Comparison of ENCODE assay signal across 9 mouse cellular contexts in the genomic region with DNA sequence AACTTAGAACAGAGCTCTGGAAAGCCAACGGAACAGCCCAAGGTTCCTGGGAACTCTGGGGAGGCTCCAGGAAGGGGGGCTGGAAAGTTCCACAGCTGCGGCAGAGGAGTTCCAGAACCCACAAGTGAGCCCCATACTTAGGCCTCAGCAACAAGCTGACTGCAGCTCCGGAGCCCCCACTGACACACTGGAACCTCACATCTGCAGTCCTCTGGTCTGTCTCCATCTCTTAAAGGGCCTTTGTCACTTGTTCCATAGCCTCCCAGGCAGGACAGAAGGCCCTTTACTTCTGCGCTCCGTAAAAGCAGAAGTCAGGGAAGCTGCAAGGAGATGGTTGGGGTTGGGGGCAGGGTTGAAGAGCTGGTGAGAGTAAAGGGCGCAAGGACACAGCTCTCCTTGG. TPM values are rescaled to one million over a fixed set of nuclear protein-coding genes. Genes with fewer than 3 reads are reported as not detected.
DNase-seq lines count a peak whose midpoint lies in the region; ATAC-seq lines count a peak whose summit lies in the region.
"Had no signal": no experiment of that assay in that cellular context is flagged by ENCODE, and none has a peak within 500 bp of the region (broad histone marks: within the 10 kb centered on the region; RNA-seq: fewer than 3 reads in every experiment).

No protein-coding gene starts in this region.

- H3K4me2 ChIP-seq in lung, embryonic 15.5 days, result 0 out of 2 replicates have a peak overlapping the region, but pooled peaks have one; percentile 1
- H3K4me2 ChIP-seq in hindbrain, embryonic 13.5 days, result no peak overlapping the region
- peak overlapping the region; percentile 12; the same call in 1 of the 2 replicates for H3K4me2 ChIP-seq in stomach, embryonic 14.5 days (replicated peaks; ENCODE audit: low read depth, low read length)
- H3K4me2 ChIP-seq: midbrain, embryonic 12.5 days had no signal

- peak overlapping the region; percentile 61 for H3K27ac ChIP-seq in lung, embryonic 15.5 days
- H3K27ac ChIP-seq in hindbrain, embryonic 13.5 days, result peak overlapping the region; percentile 15; the same call in 1 of the 2 replicates
- H3K27ac ChIP-seq in stomach, embryonic 14.5 days (ENCODE audit: low read length), result peak overlapping the region; percentile 93
- H3K27ac ChIP-seq: midbrain, embryonic 12.5 days had no signal

- peaks cover 79% of the 10 kb centered on the region for H3K4me1 ChIP-seq in lung, embryonic 15.5 days
- H3K4me1 ChIP-seq in hindbrain, embryonic 13.5 days (replicated peaks), result peaks cover 28% of the 10 kb centered on the region
- peaks cover 45% of the 10 kb centered on the region for H3K4me1 ChIP-seq in stomach, embryonic 14.5 days (ENCODE audit: control insufficient read depth, insufficient read depth, low read length)
- H3K4me1 ChIP-seq: midbrain, embryonic 12.5 days had no signal

- no peaks in the 10 kb centered on the region for H3K9me3 ChIP-seq in lung, embryonic 15.5 days
- no peaks in the 10 kb centered on the region for H3K9me3 ChIP-seq in hindbrain, embryonic 13.5 days
- H3K9me3 ChIP-seq in stomach, embryonic 14.5 days (ENCODE audit: control insufficient read depth, low read depth, low read length), result no peaks in the 10 kb centered on the region
- H3K9me3 ChIP-seq: midbrain, embryonic 12.5 days had no signal

- no peak for ATAC-seq in lung, embryonic 15.5 days (ENCODE audit: borderline replicate concordance, extremely low read depth, low FRiP score, low TSS enrichment)
- ATAC-seq in hindbrain, embryonic 13.5 days (ENCODE audit: low FRiP score), result no peak
- ATAC-seq in stomach, embryonic 14.5 days (ENCODE audit: insufficient number of reproducible peaks, insufficient read depth, low FRiP score, low read depth), result no peak; the same call in 1 of the 2 replicates

- intact Hi-C loops in heart, postnatal 36 days (cut with DNase I), result no loop called here

- H3K36me3 ChIP-seq in lung, embryonic 15.5 days, result no peaks in the 10 kb centered on the region
- no peaks in the 10 kb centered on the region for H3K36me3 ChIP-seq in hindbrain, embryonic 13.5 days
- peaks cover 3% of the 10 kb centered on the region; the same call in 1 of the 2 replicates for H3K36me3 ChIP-seq in stomach, embryonic 14.5 days (ENCODE audit: control insufficient read depth, insufficient read depth, low read length)
- H3K36me3 ChIP-seq: midbrain, embryonic 12.5 days had no signal

- peak; percentile 50 for DNase-seq in heart, adult 8-10 months (ENCODE audit: low spot score)
- DNase-seq in heart, postnatal 36 days, result no peak
- DNase-seq in lung, postnatal 10 days, result no peak
- no peak for DNase-seq in spleen, adult 12 weeks (ENCODE audit: low spot score)
- DNase-seq in kidney, postnatal 10 days, result no peak

- H3K4me3 ChIP-seq in lung, embryonic 15.5 days, result no peak overlapping the region
- no peak overlapping the region for H3K4me3 ChIP-seq in hindbrain, embryonic 13.5 days
- no peak overlapping the region for H3K4me3 ChIP-seq in stomach, embryonic 14.5 days (ENCODE audit: low read depth, low read length)
- H3K4me3 ChIP-seq: midbrain, embryonic 12.5 days had no signal

- no peaks in the 10 kb centered on the region for H3K27me3 ChIP-seq in lung, embryonic 15.5 days
- no peaks in the 10 kb centered on the region for H3K27me3 ChIP-seq in hindbrain, embryonic 13.5 days
- H3K27me3 ChIP-seq in stomach, embryonic 14.5 days (ENCODE audit: control insufficient read depth, insufficient read depth, low read length), result no peaks in the 10 kb centered on the region
- H3K27me3 ChIP-seq: midbrain, embryonic 12.5 days had no signal

- WGBS in lung, embryonic 15.5 days, result 51% methylated on average over 6 of the region's 6 CpGs
- 71% methylated on average over 6 of the region's 6 CpGs for WGBS in hindbrain, embryonic 13.5 days
- WGBS in stomach, embryonic 14.5 days, result 53% methylated on average over 6 of the region's 6 CpGs

- no peak overlapping the region for H3K9ac ChIP-seq in lung, embryonic 15.5 days
- no peak overlapping the region for H3K9ac ChIP-seq in hindbrain, embryonic 13.5 days
- H3K9ac ChIP-seq in stomach, embryonic 14.5 days (replicated peaks; ENCODE audit: low read depth, low read length), result no peak overlapping the region
- H3K9ac ChIP-seq: midbrain, embryonic 12.5 days had no signal

RNA-seq across cellular contexts. Expression of gene Creb3l2, which starts 23.0 kb away (rescaled TPM):
- total RNA-seq in heart, adult 8-10 months (2022), result 10 to 100 TPM; 21.8 to 23.8 (median 23.2) TPM
- 10 to 100 TPM; 21.5 to 22.6 TPM for total RNA-seq in heart, postnatal 36 days (2021)
- 27.8 and 28.0 TPM in 2 replicates for polyA plus RNA-seq in lung, embryonic 15.5 days (2015; fragmentation: Nextera tagmentation; extraction: Ambion mirVana)
- polyA plus RNA-seq in hindbrain, embryonic 13.5 days (2015; fragmentation: Nextera tagmentation; extraction: Ambion mirVana), result 4.1 and 4.6 TPM in 2 replicates
- polyA plus RNA-seq in stomach, embryonic 14.5 days (2014; fragmentation: Nextera tagmentation; extraction: Ambion mirVana), result 28.7 and 29.6 TPM in 2 replicates

Comparison
In these comparisons a context has a peak if more than half of its experiments do, and no peak if none do; other contexts are left out.
1. H3K27ac ChIP-seq: peak in every context shown above with its lines; median percentile 93 in stomach, embryonic 14.5 days; 61 in lung, embryonic 15.5 days; 15 in hindbrain, embryonic 13.5 days.